Mouse (Mus musculus) lung, postnatal 0 days (tissue): ENCODE results near the gene Bcl2.

Experiments used
- CTCF ChIP-seq: IDR thresholded peaks from 2 replicates; pipeline ENCODE4 v1.5.1; 2016; ENCODE audit warnings: antibody characterized with exemption, mild to moderate bottlenecking
- EP300 ChIP-seq: IDR thresholded peaks from 2 replicates; pipeline ENCODE4 v1.6.1; 2016; ENCODE audit warnings: antibody characterized with exemption, mild to moderate bottlenecking, control low read depth

- TF ChIP-seq CTCF (peak; percentile 62), EP300 (no peak)
Measured at GRCm38 (mm10) chr1:106711356-106712125, 2.5 kb downstream of the Bcl2 start.
